Mouse (Mus musculus) skeletal muscle tissue, adult 2 months (tissue): ENCODE data around the gene C87436.
A peak's percentile ranks its signal among the peaks of the same experiment; 100 is the strongest.

Experiments used
- DNase-seq: peaks from one replicate; pipeline ENCODE4 v3.0.0-alpha.2; 2012; ENCODE audit warnings: low read depth, low spot score

C87436 gene

GRCm38 (mm10) chr6:86509866-86510200 lies 71.7 kb downstream of the C87436 start:
- DNase-seq, result no peak

DNA sequence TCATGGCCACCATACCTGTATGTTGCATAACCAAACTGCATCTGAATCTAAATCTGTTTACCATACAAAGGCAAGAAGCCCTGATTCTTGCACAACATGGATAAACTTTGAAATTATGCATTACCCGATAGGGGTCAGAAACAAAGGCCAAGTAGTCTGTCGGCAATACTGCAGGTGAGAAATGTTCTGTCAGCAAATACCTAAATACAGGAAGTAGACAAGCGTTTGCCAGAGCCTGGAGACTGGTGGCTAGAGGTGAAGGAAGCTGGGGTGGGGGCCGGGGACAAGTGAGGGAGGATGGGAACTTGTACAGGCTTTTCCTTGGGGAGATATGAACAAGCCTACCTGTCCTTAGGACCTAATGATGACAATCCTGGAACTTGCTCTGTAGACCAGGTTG lies 72.8 kb downstream of the C87436 start:
- no peak for DNase-seq

GRCm38 (mm10) chr6:86513296-86513695 lies 75.1 kb downstream of the C87436 start:
- DNase-seq, result no peak

- DNase-seq, result peak; percentile 52
Observed at GRCm38 (mm10) chr6:86516021-86516420, 77.8 kb downstream of the C87436 start.

- no peak for DNase-seq
Observed at GRCm38 (mm10) chr6:86519767-86520345, 81.7 kb downstream of the C87436 start.

GRCm38 (mm10) chr6:86522001-86522911 lies 84.1 kb downstream of the C87436 start:
- DNase-seq, result no peak
